Mouse (Mus musculus): ENCODE measurements at regions not wholly inside any gene's neighbourhood (a gene's known extent, or its start where the extent isn't known, plus 50 kb on each side); places are given as distances from the start of the nearest gene placed in this dataset.

GRCm38 (mm10) chr9:61859438-61859837 lies 54.9 kb downstream of the Rplp1 start:
- TF ChIP-seq EP300 (IDR thresholded peaks at IDR 0.05; ENCODE audit: low read depth) (no peak), CTCF (IDR thresholded peaks at IDR 0.05; ENCODE audit: low read depth) (no peak)
